Mouse (Mus musculus) ovary, postnatal 14 days (tissue): ENCODE measurements around the gene Vmn2r-ps130.
"Not testable (repeated sequence)": the region's sequence is repeated elsewhere in the genome, so short reads cannot be mapped to it uniquely, and the experiment has no call there.

Source experiments
- DNase-seq: peaks from one replicate; pipeline ENCODE4 v3.0.0; 2022; ENCODE audit warnings: low spot score

The Vmn2r-ps130 gene

GRCm38 (mm10) chr17:23060866-23061265, at the start of gene Vmn2r-ps130:
Gene Vmn2r-ps130, plus strand, starts transcription at chr17:23061166.
- not testable (repeated sequence) for DNase-seq
